Mouse (Mus musculus): Measurements from ENCODE around the gene Map4k1. TPM values are rescaled to one million over a fixed set of nuclear protein-coding genes. Genes with fewer than 3 reads are reported as not detected.

Gene Map4k1
- total RNA-seq, 2 experiments from 2014 or later = 1.8 to 2.3 TPM

- intact Hi-C loops (cut with DNase I) = loop anchor here (1.0 to 5.0 kb wide), 3 partner anchors 67 to 262 kb away; no protein-coding TSS in a partner anchor
- peak overlapping the region; percentile 34; the same call in 1 of the 2 replicates for H3K4me3 ChIP-seq
- DNase-seq (ENCODE audit: extremely low spot score in 1 of 2, low spot score in 2 of 2) = peak; percentile 85 to 92
- peak; percentile 86 for TF ChIP-seq CTCF (IDR thresholded peaks at IDR 0.05)
- H3K27ac ChIP-seq = no peak overlapping the region
Observed at GRCm38 (mm10) chr7:29039604-29039984, 57.7 kb downstream of the Map4k1 start.

GRCm38 (mm10) chr7:29039985-29040661 lies 58.3 kb downstream of the Map4k1 start:
- Histone ChIP-seq H3K27ac (no peak overlapping the region), H3K4me3 (peak overlapping the region; percentile 34; the same call in 1 of the 2 replicates)
- DNase-seq (ENCODE audit: extremely low spot score in 1 of 2, low spot score in 2 of 2) = no peak
- TF ChIP-seq CTCF (IDR thresholded peaks at IDR 0.05) = no peak
- intact Hi-C loops (cut with DNase I) = loop anchor here (1.0 to 5.0 kb wide), 3 partner anchors 68 to 263 kb away; no protein-coding TSS in a partner anchor

GRCm38 (mm10) chr7:29041194-29041593 lies 59.3 kb downstream of the Map4k1 start:
- TF ChIP-seq CTCF (IDR thresholded peaks at IDR 0.05) = peak; percentile 22
- Histone ChIP-seq H3K4me3 (no peak overlapping the region), H3K27ac (no peak overlapping the region)
- intact Hi-C loops (cut with DNase I) = no loop called here
- DNase-seq (ENCODE audit: extremely low spot score in 1 of 2, low spot score in 2 of 2) = no peak

GRCm38 (mm10) chr7:29043016-29043673 lies 61.3 kb downstream of the Map4k1 start:
- no peak for TF ChIP-seq CTCF (IDR thresholded peaks at IDR 0.05)
- Histone ChIP-seq H3K4me3 (no peak overlapping the region), H3K27ac (no peak overlapping the region)
- intact Hi-C loops (cut with DNase I) = no loop called here
- DNase-seq (ENCODE audit: extremely low spot score in 1 of 2, low spot score in 2 of 2) = peak; percentile 28 to 31

GRCm38 (mm10) chr7:29043674-29044057 lies 61.8 kb downstream of the Map4k1 start:
- Histone ChIP-seq H3K27ac (no peak overlapping the region), H3K4me3 (no peak overlapping the region)
- no peak for TF ChIP-seq CTCF (IDR thresholded peaks at IDR 0.05)
- intact Hi-C loops (cut with DNase I) = no loop called here
- DNase-seq (ENCODE audit: extremely low spot score in 1 of 2, low spot score in 2 of 2) = no peak

GRCm38 (mm10) chr7:29044302-29044701 lies 62.5 kb downstream of the Map4k1 start:
- no peak for TF ChIP-seq CTCF (IDR thresholded peaks at IDR 0.05)
- no peak overlapping the region for H3K27ac ChIP-seq
- no peak overlapping the region for H3K4me3 ChIP-seq
- DNase-seq (ENCODE audit: extremely low spot score in 1 of 2, low spot score in 2 of 2) = no peak
- intact Hi-C loops (cut with DNase I) = no loop called here

GRCm38 (mm10) chr7:29046533-29046932 lies 64.7 kb downstream of the Map4k1 start:
- DNase-seq (ENCODE audit: extremely low spot score in 1 of 2, low spot score in 2 of 2) = no peak
- intact Hi-C loops (cut with DNase I) = no loop called here
- no peak for TF ChIP-seq CTCF (IDR thresholded peaks at IDR 0.05)
- no peak overlapping the region for H3K4me3 ChIP-seq
- no peak overlapping the region for H3K27ac ChIP-seq

- Histone ChIP-seq H3K27ac (no peak overlapping the region), H3K4me3 (no peak overlapping the region)
- intact Hi-C loops (cut with DNase I) = no loop called here
- DNase-seq (ENCODE audit: extremely low spot score in 1 of 2, low spot score in 2 of 2) = no peak
- TF ChIP-seq CTCF (IDR thresholded peaks at IDR 0.05) = peak; percentile 36
Observed at GRCm38 (mm10) chr7:29048070-29048469, 66.2 kb downstream of the Map4k1 start.

GRCm38 (mm10) chr7:29048615-29049014 lies 66.8 kb downstream of the Map4k1 start:
- Histone ChIP-seq H3K4me3 (no peak overlapping the region), H3K27ac (no peak overlapping the region)
- intact Hi-C loops (cut with DNase I) = no loop called here
- DNase-seq (ENCODE audit: extremely low spot score in 1 of 2, low spot score in 2 of 2) = no peak
- TF ChIP-seq CTCF (IDR thresholded peaks at IDR 0.05) = no peak

GRCm38 (mm10) chr7:29050797-29051196 lies 68.9 kb downstream of the Map4k1 start:
- intact Hi-C loops (cut with DNase I) = loop anchor here (5.0 kb wide), 2 partner anchors 197 to 247 kb away; partner anchors contain the start of gene 2200002D01Rik
- no peak overlapping the region for H3K27ac ChIP-seq
- no peak for DNase-seq (ENCODE audit: extremely low spot score in 1 of 2, low spot score in 2 of 2)
- peak; percentile 74 for TF ChIP-seq CTCF (IDR thresholded peaks at IDR 0.05)
- H3K4me3 ChIP-seq = no peak overlapping the region

GRCm38 (mm10) chr7:29052821-29053220 lies 71.0 kb downstream of the Map4k1 start:
- Histone ChIP-seq H3K27ac (no peak overlapping the region), H3K4me3 (no peak overlapping the region)
- no peak for TF ChIP-seq CTCF (IDR thresholded peaks at IDR 0.05)
- intact Hi-C loops (cut with DNase I) = loop anchor here (5.0 kb wide), 2 partner anchors 194 to 244 kb away; partner anchors contain the start of gene 2200002D01Rik
- DNase-seq (ENCODE audit: extremely low spot score in 1 of 2, low spot score in 2 of 2) = no peak

Small RNAs within 50 kb of the gene (microRNA-seq; reads per million reads assigned to microRNA genes)
- gene Gm44408 = 0 reads per million in 2 experiments

Other genes with a start within 250 kb of the Map4k1 start
- gene Mrps12, start 240.2 kb upstream of the Map4k1 start, total RNA-seq (2021) = 10 to 100 TPM; 58.3 to 69.0 TPM
- 10 to 100 TPM; 13.0 to 13.9 TPM for gene Sars2, start 240.1 kb upstream of the Map4k1 start, total RNA-seq (2021)
- gene Ccer2, start 225.9 kb upstream of the Map4k1 start, total RNA-seq (2021) = 1 to 10 TPM; 1.0 to 1.9 TPM
- 100 to 1,000 TPM; 119 to 122 TPM for gene Sirt2, start 215.3 kb upstream of the Map4k1 start, total RNA-seq (2021)
- 10 to 100 TPM; 34.8 to 36.8 TPM for gene Nfkbib, start 214.5 kb upstream of the Map4k1 start, total RNA-seq (2021)
- 1 to 10 TPM; 2.7 to 3.1 TPM for gene Rinl, start 193.1 kb upstream of the Map4k1 start, total RNA-seq (2021)
- gene Hnrnpl, start 173.5 kb upstream of the Map4k1 start, total RNA-seq (2021) = 100 to 1,000 TPM; 434 to 438 TPM
- 10 to 100 TPM; 46.3 to 49.8 TPM for gene Ech1, start 156.8 kb upstream of the Map4k1 start, total RNA-seq (2021)
- 1 to 10 TPM; 2.6 to 2.9 TPM for gene Lgals4, start 148.2 kb upstream of the Map4k1 start, total RNA-seq (2021)
- under 1 TPM in 1 of 2 experiments, not detected in 1; 0.49 TPM for gene Lgals7, start 118.2 kb upstream of the Map4k1 start, total RNA-seq (2021)
- gene Capn12, start 100.6 kb upstream of the Map4k1 start, total RNA-seq (2021) = 1 to 10 TPM; 1.5 to 2.0 TPM
- 100 to 1,000 TPM; 196 to 199 TPM for gene Actn4, start 19.7 kb upstream of the Map4k1 start, total RNA-seq (2021)
- 100 to 1,000 TPM; 179 to 192 TPM for gene Eif3k, start 186 bp upstream of the Map4k1 start, total RNA-seq (2021)
- gene Ryr1, start 143.1 kb downstream of the Map4k1 start, total RNA-seq (2021) = 10 to 100 TPM in 1 of 2 experiments, 1 to 10 TPM in 1; 7.7 to 10.5 TPM
- gene Rasgrp4, start 152.8 kb downstream of the Map4k1 start, total RNA-seq (2021) = 1 to 10 TPM; 1.2 to 1.4 TPM
- 10 to 100 TPM; 34.3 to 38.3 TPM for gene Fam98c, start 174.2 kb downstream of the Map4k1 start, total RNA-seq (2021)
- gene Ggn, start 188.2 kb downstream of the Map4k1 start, total RNA-seq (2021) = 1 to 10 TPM; 1.4 to 1.8 TPM
- gene Spred3, start 188.4 kb downstream of the Map4k1 start, total RNA-seq (2021) = 10 to 100 TPM; 56.0 to 59.3 TPM
- 100 to 1,000 TPM; 128 to 132 TPM for gene Psmd8, start 198.7 kb downstream of the Map4k1 start, total RNA-seq (2021)
- gene Catsperg1, start 232.0 kb downstream of the Map4k1 start, total RNA-seq (2021) = 1 to 10 TPM; 1.3 TPM

All from left cerebral cortex, adult 2 months (tissue).